Mouse (Mus musculus): ENCODE data around the gene Usp19. TPM values are rescaled to one million over a fixed set of nuclear protein-coding genes. Genes with fewer than 3 reads are reported as not detected.

Gene Usp19
- 75.9 and 91.9 TPM in 2 replicates for polyA plus RNA-seq (2015; fragmentation: Nextera tagmentation; extraction: Ambion mirVana)

DNA sequence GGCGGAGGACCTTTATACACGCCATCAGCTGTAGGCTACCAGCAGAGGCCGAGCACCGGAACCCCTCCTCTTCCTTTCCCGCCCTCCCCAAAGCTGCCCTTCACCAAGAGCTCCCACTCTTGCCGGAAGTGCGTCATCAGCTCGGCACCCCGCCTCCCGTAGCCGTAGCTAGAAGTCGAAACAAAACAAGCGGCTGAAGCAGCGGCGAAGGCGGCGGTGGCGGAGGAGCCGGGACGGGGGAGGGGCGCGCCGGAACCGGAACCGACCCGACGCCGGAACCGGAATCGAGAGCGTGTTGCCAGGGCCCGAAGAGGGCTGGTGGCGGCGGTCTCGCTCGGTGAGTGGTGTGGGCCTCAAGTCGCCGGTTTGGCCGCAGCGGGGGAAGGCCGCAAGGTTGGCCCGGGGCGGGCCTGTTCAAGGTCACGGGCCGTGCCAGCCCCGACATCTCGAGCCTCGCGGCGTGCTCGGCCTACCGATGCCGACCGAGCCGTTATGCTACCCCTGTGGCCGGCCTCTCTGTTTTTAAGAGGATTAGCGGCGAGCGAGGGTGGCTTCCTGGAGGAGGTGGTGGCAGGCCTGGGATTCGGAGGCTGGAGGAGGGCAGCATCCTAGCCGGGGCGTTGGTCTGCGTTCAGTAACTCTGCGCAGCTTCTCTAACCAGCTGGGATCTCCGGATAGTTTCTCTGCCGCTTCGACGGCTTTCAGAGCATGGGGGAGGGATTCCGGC lies at the start of gene Usp19:
TSS of gene Usp19 (plus strand) at position 44 of the 727 bp plus-strand sequence.
- Histone ChIP-seq H3K4me1 (replicated peaks) (peaks cover 27% of the 10 kb centered on the region), H3K36me3 (peaks cover 59% of the 10 kb centered on the region), H3K9me3 (no peaks in the 10 kb centered on the region), H3K4me2 (replicated peaks) (peak within 1 kb of the TSS; percentile 98), H3K27ac (peak within 1 kb of the TSS; percentile 95), H3K4me3 (replicated peaks) (peak within 1 kb of the TSS; percentile 91), H3K9ac (replicated peaks) (peak within 1 kb of the TSS; percentile 94), H3K27me3 (no peaks in the 10 kb centered on the region)
- ATAC-seq = peak; percentile 95
- under 1% methylated on average over 69 of the region's 69 CpGs for WGBS

DNA sequence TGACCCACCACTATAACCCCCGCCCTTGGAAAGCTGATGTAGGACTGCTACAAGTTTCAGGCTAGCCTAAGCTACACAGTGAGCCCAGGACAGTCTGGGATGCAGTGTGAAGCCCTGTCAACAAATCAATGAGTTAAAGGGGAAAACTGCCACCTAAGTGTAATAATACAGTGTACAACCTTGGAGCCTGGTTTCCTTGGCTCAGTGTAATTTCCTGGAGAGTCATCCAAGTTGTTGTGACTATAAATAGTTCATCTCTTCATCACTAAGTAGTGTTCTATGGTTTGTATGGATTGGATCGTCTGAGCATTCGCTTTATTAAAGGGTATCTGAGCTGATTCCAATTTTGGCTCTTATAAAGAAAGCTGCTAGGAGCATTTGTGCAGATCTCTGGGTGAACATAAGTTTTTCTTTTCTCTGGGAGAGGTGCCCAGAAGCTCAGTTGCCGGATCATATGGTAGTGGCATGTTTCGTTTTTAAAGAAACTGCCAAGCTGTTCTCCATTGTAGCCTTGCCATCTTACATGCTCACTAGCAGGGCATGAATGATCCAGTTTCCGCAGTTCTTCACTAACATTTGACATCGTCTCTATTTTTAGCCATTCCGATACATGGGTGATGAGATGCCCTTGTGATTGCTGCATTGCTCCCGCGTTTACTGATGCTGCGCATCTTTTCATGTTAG lies 49.0 kb upstream of the Usp19 start:
- Histone ChIP-seq H3K9ac (replicated peaks) (no peak overlapping the region), H3K9me3 (no peaks in the 10 kb centered on the region), H3K4me2 (replicated peaks) (no peak overlapping the region), H3K27me3 (no peaks in the 10 kb centered on the region), H3K4me1 (replicated peaks) (peaks cover 17% of the 10 kb centered on the region), H3K4me3 (replicated peaks) (no peak overlapping the region), H3K36me3 (no peaks in the 10 kb centered on the region), H3K27ac (no peak overlapping the region)
- ATAC-seq = no peak
- WGBS = 94% methylated on average over 11 of the region's 11 CpGs

DNA sequence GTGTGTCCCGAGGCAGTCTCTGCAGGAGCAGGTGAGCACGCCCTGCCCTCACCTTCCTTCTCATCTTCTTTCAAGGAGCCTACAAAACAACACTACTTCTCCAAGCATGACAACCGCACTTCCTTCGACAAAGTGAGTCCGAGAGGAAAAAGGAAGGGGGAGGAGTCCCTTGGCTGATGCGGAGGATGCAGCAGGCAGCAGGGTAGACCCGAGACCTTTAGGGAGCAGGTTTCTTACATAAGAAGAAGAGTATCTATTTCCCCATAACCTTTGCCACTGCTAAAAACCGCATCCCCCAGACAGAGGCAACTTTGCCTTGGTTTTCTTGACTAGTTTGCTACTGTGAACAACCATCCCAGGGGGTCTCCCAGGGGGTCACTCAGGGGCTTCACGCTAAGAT lies 45.3 kb upstream of the Usp19 start:
- Histone ChIP-seq H3K27ac (no peak overlapping the region), H3K27me3 (no peaks in the 10 kb centered on the region), H3K4me1 (replicated peaks) (peaks cover 25% of the 10 kb centered on the region), H3K9ac (replicated peaks) (no peak overlapping the region), H3K36me3 (peaks cover 18% of the 10 kb centered on the region), H3K4me2 (replicated peaks) (no peak overlapping the region), H3K4me3 (replicated peaks) (no peak overlapping the region), H3K9me3 (no peaks in the 10 kb centered on the region)
- 77% methylated on average over 9 of the region's 9 CpGs for WGBS
- ATAC-seq = no peak

DNA sequence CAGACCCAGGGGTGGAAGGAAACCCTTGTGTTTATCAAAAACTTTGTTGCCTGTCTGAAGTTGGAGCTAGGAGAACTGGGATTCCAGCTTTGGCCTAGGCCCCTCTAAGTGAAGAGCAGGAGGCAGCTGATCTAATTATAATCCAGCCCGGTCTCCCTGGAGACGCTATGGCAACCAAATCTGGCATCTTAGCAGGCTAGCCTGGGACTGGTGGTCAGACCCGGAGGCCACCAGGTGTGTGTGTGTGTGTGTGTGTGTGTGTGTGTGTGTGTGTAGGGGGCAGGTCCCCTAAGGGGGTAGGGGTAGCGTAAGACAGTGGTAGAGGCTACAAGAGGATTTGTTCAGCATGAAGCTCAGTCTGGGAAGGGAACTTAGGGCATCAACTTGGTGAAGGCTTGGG lies 40.5 kb upstream of the Usp19 start:
- Histone ChIP-seq H3K27me3 (no peaks in the 10 kb centered on the region), H3K4me1 (replicated peaks) (peaks cover 54% of the 10 kb centered on the region), H3K9ac (replicated peaks) (peak overlapping the region; percentile 83), H3K27ac (peak overlapping the region; percentile 93), H3K4me3 (replicated peaks) (peak overlapping the region; percentile 61), H3K9me3 (no peaks in the 10 kb centered on the region), H3K36me3 (peaks cover 18% of the 10 kb centered on the region), H3K4me2 (replicated peaks) (peak overlapping the region; percentile 74)
- 14% methylated on average over 3 of the region's 4 CpGs for WGBS
- ATAC-seq = peak; percentile 75

DNA sequence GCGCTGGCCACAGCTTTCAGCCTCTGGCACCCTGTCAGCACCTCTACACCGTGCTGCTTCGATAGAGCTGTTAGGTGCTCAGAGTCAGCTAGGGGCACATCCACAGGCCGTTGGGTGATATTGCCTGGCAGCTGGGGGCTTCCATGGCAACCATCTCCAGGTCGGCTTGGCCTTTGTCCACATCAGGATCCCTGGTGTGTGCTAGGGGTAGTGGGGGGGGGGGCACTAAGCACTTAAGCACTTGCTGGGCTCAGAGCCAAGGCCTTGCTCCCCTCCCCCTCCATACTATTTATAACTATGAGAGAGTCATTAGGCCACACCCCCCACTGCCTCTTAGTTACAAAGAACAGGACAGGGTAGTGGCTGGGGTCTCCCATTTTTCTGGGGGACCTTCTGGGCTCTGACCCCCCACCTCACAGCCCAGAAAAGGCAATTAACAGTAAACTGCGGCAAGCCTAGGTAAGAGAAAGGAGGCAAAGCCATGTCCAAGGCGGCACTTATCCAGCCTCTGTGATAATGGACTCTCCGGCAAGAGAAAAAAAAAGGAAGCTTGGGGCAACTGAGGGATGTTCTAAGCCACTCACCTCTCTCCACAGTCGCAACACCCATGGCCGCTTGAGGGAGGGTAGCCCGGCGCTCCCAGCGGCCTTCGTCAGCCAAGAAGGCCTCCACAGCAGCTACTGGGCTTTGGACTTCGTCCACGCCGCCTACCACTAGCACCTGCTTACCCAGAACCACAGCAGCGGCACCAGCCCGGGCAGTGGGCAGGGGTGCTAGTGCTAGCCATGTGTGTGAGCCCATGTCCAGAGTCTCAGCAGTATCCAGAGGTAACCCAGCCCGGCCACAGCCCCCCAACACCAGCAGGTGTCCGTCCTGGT lies 39.9 kb upstream of the Usp19 start:
- no peaks in the 10 kb centered on the region for H3K27me3 ChIP-seq
- 52% methylated on average over 21 of the region's 21 CpGs for WGBS
- ATAC-seq = peak; percentile 69

DNA sequence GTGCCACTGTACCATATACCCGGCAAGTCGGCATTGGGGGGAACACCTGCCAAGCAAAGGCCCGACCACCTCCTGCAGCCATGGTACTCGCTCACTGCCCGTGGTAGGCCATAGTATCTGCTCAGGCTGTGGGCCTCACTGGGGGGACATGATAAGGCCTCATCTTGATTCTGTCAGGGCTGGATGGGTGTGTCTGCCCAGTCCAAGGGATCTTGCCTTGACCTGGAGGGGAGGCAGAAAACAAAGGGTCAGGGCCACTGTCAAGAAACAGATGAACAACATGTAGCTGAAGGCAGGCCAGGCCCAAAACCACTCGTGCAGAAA lies 39.3 kb upstream of the Usp19 start:
- 81% methylated on average over 6 of the region's 6 CpGs for WGBS
- Histone ChIP-seq H3K9me3 (no peaks in the 10 kb centered on the region), H3K4me1 (replicated peaks) (peaks cover 54% of the 10 kb centered on the region)

More for the DNA sequence above, 39.9 kb upstream of the Usp19 start:
- Histone ChIP-seq H3K4me3 (replicated peaks) (peak overlapping the region; percentile 61), H3K9me3 (no peaks in the 10 kb centered on the region), H3K9ac (replicated peaks) (peak overlapping the region; percentile 83), H3K36me3 (peaks cover 18% of the 10 kb centered on the region), H3K4me2 (replicated peaks) (peak overlapping the region; percentile 74), H3K27ac (peak overlapping the region; percentile 93), H3K4me1 (replicated peaks) (peaks cover 54% of the 10 kb centered on the region)

DNA sequence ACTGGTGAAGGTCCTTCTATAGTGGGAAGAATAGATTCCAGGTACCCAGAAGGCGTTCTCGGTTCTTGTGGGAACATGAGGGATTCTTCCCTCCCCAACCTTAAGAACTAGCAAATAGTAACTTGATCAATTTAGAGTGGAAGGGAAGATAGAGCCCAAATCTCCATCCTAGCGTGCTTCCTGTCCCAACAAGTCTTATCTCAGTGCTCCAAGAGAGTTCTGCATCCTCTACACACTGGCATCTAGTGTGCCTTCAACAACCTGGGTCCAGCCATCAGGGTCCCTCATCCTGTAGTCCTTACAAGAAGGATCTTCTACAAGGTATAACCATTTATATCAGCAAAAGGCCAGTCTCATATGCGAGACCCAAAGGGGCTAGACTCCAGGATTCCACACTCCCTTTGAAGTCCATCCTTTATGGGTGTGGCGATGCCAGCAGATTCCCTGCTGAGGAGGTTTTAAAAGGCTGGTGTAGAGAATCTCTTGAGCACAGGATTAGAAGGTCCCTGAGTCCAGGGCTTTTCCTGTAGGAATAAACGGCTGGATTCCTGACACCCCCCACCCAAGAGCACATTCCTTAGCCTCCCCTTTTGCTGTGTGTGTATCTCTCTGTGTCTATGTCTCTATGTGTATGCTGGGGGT lies 38.8 kb upstream of the Usp19 start:
- ATAC-seq = peak; percentile 1; the same call in 1 of the 2 replicates
- Histone ChIP-seq H3K36me3 (peaks cover 18% of the 10 kb centered on the region), H3K9ac (replicated peaks) (peak overlapping the region; percentile 83), H3K4me3 (replicated peaks) (peak overlapping the region; percentile 61), H3K9me3 (no peaks in the 10 kb centered on the region), H3K27ac (peak overlapping the region; percentile 93), H3K4me1 (replicated peaks) (peaks cover 54% of the 10 kb centered on the region), H3K4me2 (replicated peaks) (peak overlapping the region; percentile 74), H3K27me3 (no peaks in the 10 kb centered on the region)
- 49% methylated on average over 6 of the region's 6 CpGs for WGBS

More for the DNA sequence above, 39.3 kb upstream of the Usp19 start:
- Histone ChIP-seq H3K4me2 (replicated peaks) (peak overlapping the region; percentile 74), H3K27ac (peak overlapping the region; percentile 93), H3K27me3 (no peaks in the 10 kb centered on the region), H3K4me3 (replicated peaks) (peak overlapping the region; percentile 61), H3K9ac (replicated peaks) (peak overlapping the region; percentile 83), H3K36me3 (peaks cover 18% of the 10 kb centered on the region)
- no peak for ATAC-seq

DNA sequence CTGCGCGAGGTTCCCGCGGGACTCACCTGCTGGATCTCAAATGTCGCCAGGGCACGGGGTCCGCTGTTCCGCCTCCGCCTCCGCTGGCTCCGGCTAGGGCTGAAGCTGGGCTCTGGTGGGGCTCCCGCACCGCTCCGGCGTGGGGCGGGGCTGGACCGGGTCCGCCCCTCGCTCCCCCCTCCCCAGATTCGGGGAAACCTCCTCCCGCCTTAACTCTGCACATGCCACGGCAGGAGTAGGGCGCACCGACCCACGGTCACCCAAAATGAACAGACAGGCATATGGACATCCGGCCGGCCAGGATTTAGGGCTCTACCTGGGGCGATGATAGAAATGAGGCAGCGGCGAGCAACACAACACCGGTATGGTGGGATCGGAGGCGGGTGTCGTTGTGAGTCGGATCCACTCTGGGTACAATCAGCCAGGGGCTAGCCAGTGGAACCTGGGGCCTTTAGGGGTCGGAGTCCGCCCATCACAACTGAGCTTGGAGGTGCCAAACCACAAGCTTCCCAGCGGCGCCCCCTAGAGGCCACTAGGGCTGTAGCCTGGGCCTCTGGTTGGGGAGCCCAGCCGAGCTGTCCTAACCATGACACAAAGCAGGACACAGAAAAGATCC lies 38.0 kb upstream of the Usp19 start:
- Histone ChIP-seq H3K9ac (replicated peaks) (peak overlapping the region; percentile 83), H3K36me3 (peaks cover 17% of the 10 kb centered on the region), H3K4me2 (replicated peaks) (peak overlapping the region; percentile 74), H3K4me3 (replicated peaks) (peak overlapping the region; percentile 61), H3K27ac (peak overlapping the region; percentile 93), H3K27me3 (no peaks in the 10 kb centered on the region), H3K4me1 (replicated peaks) (peaks cover 54% of the 10 kb centered on the region), H3K9me3 (no peaks in the 10 kb centered on the region)
- under 1% methylated on average over 40 of the region's 40 CpGs for WGBS
- peak; percentile 83 for ATAC-seq

DNA sequence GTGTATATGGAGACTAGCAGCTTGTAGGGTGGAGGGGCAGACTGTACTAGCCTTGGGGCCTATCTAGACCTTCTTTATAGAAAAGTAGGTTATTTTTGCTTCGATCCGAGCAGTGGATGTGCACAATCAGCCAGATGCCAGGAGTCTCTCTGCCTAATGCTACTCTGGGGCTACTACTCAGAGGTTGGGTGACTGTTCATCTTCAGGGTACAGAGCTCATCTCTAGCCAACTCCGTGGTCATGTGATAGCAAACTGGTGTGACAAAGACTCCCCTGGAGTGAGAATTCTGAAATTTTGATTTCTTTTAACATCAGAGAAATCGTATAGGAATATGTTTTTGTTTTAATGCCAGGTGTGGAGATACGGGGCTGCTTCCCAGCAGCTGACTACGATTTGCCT lies 37.5 kb upstream of the Usp19 start:
- Histone ChIP-seq H3K4me1 (replicated peaks) (peaks cover 54% of the 10 kb centered on the region), H3K9me3 (no peaks in the 10 kb centered on the region), H3K27ac (peak overlapping the region; percentile 93), H3K36me3 (peaks cover 12% of the 10 kb centered on the region), H3K9ac (replicated peaks) (peak overlapping the region; percentile 83), H3K4me2 (replicated peaks) (peak overlapping the region; percentile 74), H3K4me3 (replicated peaks) (peak overlapping the region; percentile 61), H3K27me3 (no peaks in the 10 kb centered on the region)
- ATAC-seq = peak; percentile 26; the same call in 1 of the 2 replicates
- WGBS = 51% methylated on average over 6 of the region's 6 CpGs

DNA sequence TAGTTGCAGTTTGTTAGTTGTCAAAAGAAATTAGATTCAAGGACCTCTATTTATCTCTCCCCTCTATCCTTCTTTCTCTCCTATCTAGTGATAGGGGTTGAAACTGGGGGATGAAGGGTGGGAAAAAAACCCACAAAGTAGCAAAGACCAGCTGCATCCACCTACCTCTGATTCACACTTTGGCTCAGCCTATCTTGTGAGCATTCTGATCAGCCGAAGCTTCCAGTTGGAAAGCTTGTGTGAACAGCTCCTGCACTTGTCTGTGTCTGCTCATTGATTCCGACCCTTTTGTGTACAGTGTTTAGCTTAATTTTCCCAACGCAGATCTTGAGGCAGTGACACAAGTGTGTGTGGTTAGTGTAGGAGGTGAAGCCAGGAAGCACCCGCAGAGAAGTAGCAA lies 36.9 kb upstream of the Usp19 start:
- Histone ChIP-seq H3K36me3 (peaks cover 7% of the 10 kb centered on the region), H3K4me1 (replicated peaks) (peaks cover 52% of the 10 kb centered on the region), H3K27ac (peak overlapping the region; percentile 93), H3K4me3 (replicated peaks) (peak overlapping the region; percentile 61), H3K9ac (replicated peaks) (peak overlapping the region; percentile 83), H3K4me2 (replicated peaks) (peak overlapping the region; percentile 74), H3K27me3 (no peaks in the 10 kb centered on the region), H3K9me3 (no peaks in the 10 kb centered on the region)
- no peak for ATAC-seq
- 87% methylated on average over 4 of the region's 4 CpGs for WGBS

DNA sequence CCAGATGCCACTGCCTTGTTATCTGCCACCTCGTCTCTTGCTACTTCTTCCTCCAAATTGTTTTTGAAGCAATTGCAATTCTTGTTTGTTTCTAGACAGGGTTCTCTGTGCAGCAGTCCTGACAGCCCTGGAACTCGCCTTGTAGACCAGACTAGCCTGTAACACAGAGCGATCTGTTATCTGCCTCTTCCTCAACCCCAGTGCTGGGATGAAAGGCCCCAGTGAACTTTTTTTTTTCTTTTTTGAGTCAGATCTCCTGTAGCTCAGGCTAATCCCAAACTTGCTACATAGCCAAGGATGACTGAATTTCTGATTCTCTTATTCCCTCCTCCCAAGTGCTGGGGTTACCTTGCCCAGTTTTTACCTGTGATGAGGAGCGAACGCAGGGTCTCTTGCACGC lies 36.0 kb upstream of the Usp19 start:
- H3K27ac ChIP-seq = no peak overlapping the region
- H3K9ac ChIP-seq (replicated peaks) = 0 out of 2 replicates have a peak overlapping the region, but pooled peaks have one; percentile 17
- ATAC-seq = no peak
- no peaks in the 10 kb centered on the region for H3K36me3 ChIP-seq
- WGBS = 90% methylated on average over 6 of the region's 6 CpGs
- peaks cover 43% of the 10 kb centered on the region for H3K4me1 ChIP-seq (replicated peaks)
- 0 out of 2 replicates have a peak, but pooled peaks cover 2% of the 10 kb centered on the region for H3K27me3 ChIP-seq
- H3K4me3 ChIP-seq (replicated peaks) = no peak overlapping the region
- no peak overlapping the region for H3K4me2 ChIP-seq (replicated peaks)
- H3K9me3 ChIP-seq = no peaks in the 10 kb centered on the region

Measured in midbrain, embryonic 13.5 days (tissue).